Mouse (Mus musculus) kidney, adult 2 months (tissue): Measurements from ENCODE around the gene Erc2.

Source experiments
- CTCF ChIP-seq: fragments of 200-500 bp; conservative IDR thresholded peaks from 2 replicates; pipeline ENCODE4 v1.5.1; 2011; ENCODE audit warnings: low read depth, mild to moderate bottlenecking, control low read depth, low read length, moderate library complexity, mixed read lengths; ENCODE audit not compliant: insufficient read depth, insufficient read length
- POLR2A ChIP-seq: fragments of 200-500 bp; IDR thresholded peaks from one replicate; pipeline ENCODE4 v1.6.1; 2011; ENCODE audit warnings: low read depth, low read length, control low read depth

- TF ChIP-seq POLR2A (no peak), CTCF (no peak)
Observed at GRCm38 (mm10) chr14:27798184-27798934, 176.1 kb downstream of the Erc2 start.
